Mouse (Mus musculus) adrenal gland, adult (tissue): ENCODE results near the gene Hopx.

Experiments used
- DNase-seq, 2 experiments: peaks; one replicate each; pipeline ENCODE4 v3.0.0; 2022 to 2023; ENCODE audit warnings: low spot score in 1 of 2; ENCODE audit not compliant: inconsistent age in 2 of 2

Gene Hopx

DNA sequence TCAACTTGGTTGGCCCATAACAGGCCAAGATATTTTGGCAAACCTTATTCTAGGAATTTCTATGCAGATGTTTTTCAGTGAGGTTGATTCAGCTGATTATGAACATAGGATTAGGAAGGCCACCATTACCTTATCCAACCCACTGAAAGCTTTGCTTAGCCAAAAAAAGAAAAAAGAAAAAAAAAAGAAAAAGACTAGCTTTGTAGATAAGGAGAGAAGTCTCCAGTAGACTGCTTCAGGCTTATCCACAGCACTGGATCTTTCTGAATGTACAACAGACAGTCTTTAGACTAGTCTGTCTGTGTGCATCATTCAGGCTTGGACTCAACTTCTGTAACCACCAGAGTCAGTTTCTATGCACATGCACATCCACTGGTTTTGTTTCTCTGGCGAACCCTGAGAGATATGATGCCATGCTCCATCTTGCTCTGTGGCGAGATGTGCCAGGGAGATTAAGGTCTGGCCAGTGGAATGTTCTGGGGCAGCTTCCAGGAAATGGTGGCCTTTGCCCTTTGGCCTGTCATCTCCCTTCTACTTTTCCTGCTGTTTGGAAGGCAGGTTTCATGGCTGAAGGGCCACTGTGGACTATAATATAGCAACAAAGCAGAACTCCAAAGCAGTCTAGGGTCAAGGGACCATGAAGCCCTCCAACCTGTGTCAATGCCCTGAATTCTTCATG, 17.7 kb upstream of the Hopx start:
- DNase-seq = peak in 1 of 2 experiments; percentile 18

DNA sequence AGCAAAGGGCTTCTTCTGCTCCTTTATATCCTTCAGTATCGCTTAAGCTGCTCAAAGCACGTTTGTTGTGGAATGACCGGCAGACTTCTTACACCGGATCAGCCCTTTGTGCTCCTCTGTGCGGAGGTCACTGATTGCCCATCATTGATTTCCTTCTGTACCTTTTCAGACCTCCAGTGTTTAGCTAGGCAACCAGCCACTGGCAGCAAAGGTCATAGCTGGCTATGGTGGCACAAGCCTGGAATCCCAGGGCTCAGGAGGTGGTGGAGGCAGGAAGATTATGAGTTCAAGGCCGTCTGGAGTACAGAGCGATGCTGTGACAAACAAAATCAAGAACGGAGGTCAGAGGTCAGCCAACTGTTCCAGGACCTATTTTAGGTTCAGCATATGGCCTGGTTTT, 17.0 kb upstream of the Hopx start:
- no peak for DNase-seq

DNA sequence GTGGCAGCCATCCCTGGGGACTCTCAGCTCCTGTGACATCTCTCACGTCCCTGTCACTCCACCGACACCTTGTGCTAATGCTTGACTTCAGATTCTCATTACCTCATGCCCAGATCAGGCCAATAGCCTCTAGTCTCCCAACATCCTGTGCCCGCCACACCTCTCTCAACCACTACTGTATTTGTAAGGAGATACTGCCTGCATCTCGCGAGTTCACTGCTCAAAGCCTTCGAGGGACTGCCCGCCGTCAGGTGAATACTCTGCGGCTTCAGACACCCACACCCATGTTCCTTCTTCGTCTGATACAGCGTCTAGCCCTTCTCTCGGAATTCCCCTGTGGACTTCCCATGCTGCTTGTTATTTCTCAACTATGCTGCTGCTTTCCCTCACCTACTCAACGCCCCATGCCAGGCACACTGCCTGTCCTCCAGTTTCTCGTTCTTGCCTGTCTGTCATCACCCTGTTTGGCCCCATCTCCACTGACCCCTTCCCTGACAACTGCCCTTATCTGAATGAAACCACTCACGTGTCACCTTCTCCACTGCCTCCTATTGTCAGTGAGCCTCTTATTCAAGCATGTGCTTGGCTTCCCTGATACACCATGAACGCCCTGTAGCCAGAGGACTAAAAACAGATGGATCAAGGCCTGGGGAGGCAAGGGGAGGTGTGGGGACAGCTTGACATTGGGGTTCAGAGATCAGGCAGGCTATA, 15.5 kb upstream of the Hopx start:
- DNase-seq = no peak

DNA sequence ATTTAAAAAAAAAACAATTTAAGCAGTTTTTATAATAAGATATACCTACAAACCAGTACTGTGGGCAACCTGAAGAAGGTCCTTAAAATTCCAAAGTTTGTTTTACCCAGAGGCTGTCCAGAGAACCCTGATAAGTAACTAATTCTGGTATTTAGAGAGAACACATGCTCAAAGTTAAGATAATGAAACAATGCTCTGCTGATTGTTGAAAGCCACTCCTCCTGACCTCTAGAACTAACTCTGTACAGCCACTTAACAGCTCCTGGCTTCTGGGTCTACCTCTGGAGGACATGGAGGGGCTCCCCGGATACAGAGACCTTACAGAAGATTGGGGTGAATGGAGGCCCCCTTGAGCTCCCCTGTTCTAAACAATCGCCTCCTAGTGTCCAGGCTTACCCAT, 15.0 kb upstream of the Hopx start:
- no peak for DNase-seq

DNA sequence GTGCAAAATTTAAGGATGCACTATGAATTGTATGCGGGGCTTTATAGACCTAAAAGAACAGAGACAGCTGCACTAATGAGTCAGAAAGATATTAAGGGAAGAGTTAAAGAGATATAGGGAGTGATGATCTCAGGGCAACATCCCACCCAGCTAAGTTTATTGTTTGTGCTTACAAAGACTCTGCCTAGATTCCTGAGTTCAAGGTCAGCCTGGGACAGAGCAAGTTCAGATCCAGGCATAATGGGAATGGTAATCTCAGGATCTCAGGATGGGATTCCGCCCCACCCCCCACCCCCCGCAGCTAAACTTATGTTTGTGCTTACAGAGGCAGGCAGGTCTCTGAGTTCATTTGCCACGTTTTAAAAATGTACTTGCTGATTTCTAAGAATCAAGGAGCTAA, 13.9 kb upstream of the Hopx start:
- no peak for DNase-seq

DNA sequence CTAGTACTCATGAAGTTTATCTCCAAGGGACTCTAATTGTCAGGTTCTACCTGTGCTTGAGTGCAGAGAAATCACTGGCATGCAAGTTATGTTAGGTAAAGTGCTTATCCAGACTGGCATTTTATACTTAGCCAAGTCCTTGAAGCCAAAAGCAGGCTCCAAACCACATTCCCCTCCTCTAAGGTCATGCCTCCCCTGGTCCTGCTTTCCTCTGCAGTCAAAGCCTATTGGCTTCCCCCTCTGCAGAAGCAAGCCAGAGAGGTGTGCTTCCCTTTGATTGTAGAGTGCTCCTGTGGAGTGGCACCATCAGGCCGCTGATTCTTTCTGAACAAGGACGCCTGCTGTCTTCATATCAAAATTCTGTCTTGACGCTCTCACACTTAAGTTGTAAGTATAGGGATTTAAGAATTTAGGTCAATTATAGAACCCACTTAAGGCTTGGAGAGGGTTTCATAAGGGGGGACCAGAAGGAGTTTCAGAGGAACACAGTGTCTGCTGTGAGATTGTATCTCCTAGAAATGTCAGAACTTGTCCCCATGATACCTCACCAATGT, 11.6 kb upstream of the Hopx start:
- DNase-seq = peak in 1 of 2 experiments; percentile 34

DNA sequence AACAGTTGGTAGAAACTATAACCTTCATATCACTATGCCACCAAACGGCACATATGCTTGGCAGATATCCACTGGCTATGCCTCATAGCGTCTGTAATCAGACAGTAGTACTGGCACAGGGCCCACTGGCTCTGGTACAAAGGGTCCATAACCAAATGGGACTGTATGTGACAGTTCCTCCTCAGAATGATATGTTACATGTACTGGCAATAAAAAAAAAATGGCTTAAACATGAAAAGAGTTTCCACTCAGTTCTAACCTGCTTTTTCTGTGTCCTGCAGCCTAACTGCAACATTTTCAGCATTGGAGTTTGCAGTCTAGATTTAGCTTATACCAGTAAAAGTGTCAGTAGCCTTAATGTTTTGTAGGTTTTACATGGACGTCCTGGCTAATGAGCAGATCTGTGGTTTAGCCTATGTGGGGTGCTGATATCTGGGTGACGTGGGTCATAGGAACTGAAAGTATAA, 9.9 kb upstream of the Hopx start:
- peak; percentile 63 to 65 for DNase-seq

DNA sequence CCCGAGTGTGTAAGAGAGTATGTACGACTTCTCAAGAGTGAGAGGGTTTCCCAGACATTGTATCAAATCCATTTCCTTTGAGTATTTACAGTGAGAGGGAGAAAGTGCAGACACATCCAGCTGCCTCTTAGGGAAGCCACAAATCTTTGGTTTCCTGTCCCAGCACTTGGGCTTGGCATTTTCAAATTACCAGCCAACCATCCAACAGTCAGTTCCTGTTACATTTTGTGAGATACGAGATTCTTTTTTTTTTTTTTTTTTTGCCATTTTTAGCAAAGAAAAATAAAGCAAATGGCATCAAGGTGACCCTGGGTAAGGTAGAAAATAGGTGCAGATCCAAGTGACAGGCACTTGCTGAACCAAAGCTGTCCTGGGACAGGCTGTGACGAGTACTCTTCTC, 9.2 kb upstream of the Hopx start:
- DNase-seq = no peak

DNA sequence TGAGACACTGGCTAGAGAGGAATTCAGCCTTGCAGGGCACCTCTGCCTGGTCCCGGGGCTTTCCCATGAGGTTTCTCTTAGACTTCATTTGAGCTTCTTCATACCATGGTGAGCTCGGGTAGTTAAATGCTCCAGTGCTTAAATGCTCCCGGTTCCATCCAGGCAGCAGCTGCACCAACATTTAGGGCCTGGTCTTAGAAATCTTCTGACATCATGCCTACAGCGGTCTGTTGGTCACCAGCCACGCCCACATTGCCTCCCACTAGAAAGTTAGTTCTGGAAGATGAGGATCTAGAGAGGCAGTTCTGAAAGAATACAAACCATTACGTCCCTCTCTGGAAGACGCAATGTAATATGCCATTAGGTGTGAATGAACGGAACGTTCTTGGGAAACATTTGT, 8.7 kb upstream of the Hopx start:
- DNase-seq = no peak

DNA sequence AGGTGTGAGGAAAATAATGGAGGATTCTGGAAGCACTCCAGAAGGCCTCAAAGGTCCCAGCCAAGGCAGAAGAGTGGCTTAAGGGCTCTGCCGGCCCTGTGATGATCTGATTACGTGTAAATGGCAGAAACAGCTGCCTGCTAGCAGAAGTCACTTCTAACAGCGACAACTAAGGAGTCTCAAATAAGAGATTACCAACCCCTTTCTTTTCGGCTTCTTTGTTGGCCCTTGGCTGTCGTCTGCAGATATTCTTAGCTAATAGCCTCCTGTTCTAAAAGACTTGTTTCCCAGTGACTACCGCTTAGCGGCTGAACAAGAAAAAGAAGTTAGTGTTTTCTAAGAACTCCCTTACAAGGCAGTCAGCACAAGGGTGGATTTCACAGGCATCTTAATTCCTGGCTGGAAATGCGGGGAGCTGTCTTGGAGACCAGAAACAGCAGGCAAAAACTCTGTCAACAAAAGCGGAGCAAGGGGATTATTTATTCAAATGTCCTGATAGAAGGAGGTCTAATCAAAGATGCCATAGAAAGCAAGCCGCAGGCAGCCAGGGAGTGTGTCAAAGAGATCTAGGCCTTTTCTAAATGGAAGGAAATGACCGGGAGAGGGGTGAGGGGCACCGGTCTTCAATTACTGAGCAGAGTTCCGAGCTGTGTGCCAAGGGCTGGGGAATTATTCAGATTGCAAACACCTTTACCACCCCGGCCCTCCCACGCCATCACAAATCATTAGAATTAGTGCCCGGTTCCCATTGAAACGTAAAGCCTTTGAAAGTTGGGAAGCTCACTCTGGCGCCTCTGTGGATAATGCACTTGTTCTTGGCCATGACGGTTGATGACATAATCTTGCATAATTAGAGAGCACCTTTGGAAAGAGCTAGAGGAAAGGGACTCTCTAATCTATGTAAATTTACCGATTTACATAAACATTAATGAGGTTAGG, 7.6 kb upstream of the Hopx start:
- no peak for DNase-seq

DNA sequence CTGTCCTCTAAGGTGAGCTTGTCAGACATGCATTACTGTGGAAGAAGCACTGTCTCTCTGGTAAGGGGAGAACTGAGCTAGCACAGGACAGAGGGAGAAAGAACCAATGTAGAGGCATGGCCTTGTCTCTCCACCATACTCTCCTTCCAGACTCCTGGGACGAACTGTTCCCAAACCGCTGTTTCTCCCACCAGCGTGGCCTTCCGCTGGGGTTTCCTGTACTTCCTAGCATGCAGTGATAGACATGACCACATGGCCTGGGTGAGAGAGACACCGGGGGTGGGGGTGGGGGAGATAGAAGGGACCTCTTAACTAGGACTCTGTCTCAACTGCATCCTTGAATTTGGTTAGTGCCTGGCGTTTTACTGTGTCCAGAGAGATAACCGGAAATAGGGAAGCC, 5.8 kb upstream of the Hopx start:
- no peak for DNase-seq

DNA sequence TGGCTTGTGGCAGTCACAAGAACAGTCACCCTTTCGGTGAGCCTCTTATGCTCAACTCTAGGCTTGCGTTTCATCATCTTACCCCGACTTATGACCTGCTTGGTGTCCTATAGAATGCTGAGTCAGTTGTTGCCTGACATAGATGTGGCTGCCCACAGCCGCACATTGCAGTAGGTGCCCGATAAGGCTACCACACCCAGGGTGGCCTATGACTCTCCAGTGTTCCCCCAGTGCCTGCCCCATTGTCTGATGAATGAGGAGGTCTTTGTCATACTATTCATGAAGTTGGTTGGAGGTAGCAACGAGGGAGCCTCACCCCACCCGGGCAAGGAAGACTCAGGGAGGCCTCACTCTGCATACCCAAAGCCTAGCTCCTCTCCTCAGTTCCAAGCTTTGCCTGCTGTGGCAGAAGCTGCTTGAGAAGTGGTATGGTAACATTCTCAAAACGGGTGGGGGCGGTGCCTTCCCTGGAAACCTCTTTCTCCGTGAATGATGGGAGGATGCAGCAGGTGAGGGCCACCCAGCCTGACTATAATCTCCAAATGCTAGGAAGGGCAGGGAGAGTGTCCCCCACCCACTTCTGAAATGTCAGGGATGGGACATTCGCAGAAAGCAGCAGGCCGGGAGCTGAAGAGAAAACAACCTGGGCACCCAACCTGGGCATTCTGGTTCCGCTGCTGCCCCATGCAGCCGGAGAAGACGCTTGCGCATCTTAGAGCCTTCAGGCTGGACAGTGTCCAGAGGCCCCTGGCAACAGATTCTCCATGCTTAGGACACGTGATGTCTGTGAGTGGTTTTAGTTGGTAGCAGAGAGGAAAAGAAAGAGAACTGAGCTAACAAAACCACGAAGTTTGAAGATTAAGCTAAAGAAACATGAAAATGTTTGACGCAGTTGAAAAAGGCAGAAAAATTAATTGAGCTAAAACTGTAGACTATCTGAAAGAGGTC, 4.8 kb upstream of the Hopx start:
- no peak for DNase-seq

DNA sequence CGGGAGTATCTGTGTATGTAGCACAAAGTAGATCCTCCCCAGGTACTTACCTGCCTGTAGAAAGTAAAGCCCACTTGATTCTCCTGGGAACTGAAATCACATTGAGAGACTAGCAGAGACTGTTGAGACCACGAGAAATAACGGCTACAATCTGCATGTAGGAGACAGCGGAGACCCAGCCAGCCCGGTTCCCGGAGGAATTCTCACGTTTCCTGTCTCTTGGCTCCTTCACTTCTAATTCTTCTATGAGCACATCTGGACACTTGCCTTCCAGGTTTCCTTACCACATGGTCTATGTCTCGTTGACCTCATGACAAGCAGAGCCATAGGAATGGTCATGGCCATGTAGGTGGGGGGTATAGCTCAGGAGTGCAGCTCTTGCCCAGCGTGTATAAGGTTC, 811 bp upstream of the Hopx start:
- DNase-seq = no peak

DNA sequence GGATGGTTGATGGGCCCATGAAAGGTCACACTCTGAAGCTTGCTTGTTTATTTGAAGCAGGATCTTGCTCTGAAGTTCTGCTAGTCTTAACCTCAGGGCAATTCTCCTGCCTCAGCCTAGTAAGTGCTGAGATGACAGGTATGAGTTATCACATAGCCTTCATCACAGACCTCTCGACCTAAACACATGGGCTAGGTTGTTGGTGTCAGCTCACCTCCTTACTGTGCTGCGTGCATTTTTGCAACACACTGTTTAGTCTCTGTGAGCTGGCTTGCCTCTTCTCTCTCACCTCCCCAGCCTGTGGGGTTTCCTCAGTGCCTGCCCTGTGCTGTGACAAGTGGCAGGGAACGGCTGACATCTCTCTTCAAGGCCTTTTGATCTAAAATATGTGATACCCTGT, 1.1 kb downstream of the Hopx start:
- no peak for DNase-seq

DNA sequence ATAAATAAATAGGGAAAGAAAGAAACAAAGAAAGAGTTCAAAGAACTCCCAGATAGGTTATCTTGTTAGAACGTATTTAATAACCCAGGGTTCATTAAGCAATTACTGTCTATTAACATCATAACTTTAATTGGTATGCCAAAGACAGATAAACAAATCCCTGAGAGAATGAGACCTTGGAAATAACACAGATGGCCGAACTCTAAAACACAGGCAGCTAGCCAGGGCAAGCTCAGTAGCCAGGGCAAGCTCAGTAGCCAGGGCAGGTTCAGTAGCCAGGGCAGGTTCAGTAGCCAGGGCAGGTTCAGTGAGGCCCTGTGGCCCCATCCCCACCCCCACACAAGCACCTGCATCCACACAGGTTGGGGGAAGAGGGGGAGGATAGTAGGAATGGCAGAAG, 2.9 kb downstream of the Hopx start:
- no peak for DNase-seq

DNA sequence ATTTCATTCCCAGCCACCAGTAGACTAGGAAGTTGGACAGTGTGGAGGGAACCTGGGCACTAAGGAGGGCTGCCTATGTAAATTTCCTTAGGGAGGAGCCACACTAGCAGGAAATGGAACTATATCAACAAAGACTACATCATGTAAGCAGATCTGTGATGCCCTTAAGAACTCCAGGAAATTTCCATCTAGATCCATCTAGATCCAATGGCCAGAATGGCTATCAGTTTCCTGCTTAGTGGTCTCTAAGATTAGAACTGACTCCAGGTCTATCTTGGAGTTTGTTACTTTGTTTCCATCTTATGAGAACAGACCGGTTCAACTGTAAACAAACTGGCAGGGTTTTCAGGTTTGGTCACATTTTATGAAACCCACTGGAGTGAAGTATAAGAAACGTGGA, 5.1 kb downstream of the Hopx start:
- DNase-seq = no peak

DNA sequence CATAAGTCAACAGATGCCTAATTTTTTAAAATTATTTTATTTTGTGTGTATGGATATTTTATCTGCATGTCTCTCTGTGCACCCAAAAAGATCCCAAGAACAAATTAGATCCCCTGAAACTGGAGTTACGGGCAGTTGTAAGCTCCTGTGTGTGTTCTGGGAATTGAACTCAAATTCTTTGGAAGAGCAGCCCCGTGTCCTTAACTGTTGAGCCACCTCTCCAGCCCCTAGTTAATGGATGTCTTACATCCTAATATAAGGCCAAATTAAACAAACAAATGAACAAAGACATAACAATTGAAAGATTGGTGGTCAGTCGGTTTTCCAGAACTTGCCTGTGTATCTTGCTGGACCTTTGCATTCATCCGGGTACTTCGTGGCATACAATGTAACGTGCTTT, 6.1 kb downstream of the Hopx start:
- DNase-seq = no peak

DNA sequence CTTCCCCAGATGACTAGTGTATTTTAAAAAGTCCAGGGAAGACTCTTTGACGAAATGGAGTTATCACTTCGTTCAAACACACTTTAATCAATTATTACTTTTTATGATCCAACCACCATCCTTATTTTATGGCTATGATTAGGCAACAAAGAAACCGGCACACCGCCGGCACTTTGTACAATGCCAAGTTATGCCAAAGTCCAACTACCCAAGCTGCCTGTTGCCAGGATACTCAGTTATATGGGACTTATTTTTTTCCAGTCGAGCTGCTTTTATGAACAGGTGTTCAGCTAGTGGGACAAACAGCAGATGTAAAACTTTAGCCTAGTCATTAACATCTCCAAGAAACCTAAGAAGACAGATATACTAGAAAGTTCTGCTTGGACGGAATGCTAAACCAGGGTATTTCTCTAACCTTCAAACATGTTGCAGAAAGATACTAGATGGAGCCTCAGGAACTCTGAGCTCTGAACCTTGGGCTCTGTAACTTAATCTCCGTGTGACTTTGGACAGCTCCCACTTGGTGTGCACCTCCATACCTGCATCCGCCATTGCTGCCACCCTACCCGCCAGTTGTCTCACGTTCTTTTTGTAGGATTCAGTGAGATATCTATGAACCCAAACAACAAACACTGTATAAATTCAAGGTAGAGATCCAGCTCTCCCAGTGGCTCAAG, 7.6 kb downstream of the Hopx start:
- no peak for DNase-seq

DNA sequence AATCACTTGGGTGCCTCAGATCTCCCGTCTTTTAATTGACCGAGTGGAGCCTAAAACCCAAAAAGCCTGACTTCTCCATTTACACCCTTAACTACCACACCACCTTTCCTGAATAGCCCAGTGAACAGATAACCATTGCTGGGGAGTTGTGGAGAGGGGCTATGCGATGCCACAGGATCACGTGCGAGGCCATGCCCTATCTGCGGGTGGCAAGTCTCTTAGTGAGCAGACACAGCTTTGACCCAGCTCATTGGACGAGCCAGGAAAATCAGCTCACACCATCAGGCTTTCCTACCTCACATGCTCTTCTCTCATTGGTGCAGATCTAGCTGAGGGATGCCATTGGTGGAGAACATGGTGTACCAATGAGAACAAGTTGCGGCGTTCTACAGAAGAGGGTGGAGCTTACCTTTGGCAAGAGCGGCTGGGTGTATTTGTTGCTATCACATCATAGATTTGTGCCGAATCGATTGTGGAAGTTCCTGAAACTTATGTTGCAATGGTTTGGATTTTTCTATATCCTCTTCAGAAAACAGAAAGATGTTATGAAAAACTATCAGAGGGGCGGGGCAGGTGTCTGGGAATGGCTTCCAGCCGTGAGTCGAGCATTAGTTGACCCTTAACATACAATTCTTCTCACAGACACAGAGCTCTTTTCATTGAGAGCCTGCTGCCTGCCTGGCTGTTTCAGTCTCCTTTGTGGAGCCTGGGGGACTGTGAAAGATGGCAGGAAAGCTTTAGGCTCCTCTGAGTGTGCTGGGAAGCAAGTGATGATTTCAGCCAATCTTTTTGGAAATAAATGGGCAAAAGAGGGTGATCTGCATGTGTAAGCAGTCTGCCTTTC, 12.2 kb downstream of the Hopx start:
- DNase-seq = no peak
